Mouse (Mus musculus) heart, adult 2 months (tissue): ENCODE measurements at regions not wholly inside any gene's neighbourhood (a gene's known extent, or its start where the extent isn't known, plus 50 kb on each side); places are given as distances from the start of the nearest gene placed in this dataset.

Experiments used
- CTCF ChIP-seq: fragments of 200-600 bp; IDR thresholded peaks from 2 replicates; pipeline ENCODE4 v1.8.1; 2022; ENCODE audit warnings: antibody characterized with exemption, mild to moderate bottlenecking, moderate library complexity
- EP300 ChIP-seq: fragments of 200-500 bp; IDR thresholded peaks from 2 replicates; pipeline ENCODE4 v1.6.1; 2011; ENCODE audit warnings: low read depth, low read length, control low read depth; ENCODE audit not compliant: insufficient read depth
- POLR2A ChIP-seq: fragments of 200-500 bp; IDR thresholded peaks from 2 replicates; pipeline ENCODE4 v1.6.1; 2011; ENCODE audit warnings: mild to moderate bottlenecking, low read depth, low read length, control low read depth; ENCODE audit not compliant: insufficient read depth

- TF ChIP-seq CTCF: no peak
- TF ChIP-seq EP300: no peak
- no peak for TF ChIP-seq POLR2A
These were observed 220.8 kb upstream of the 1700056E22Rik start for GRCm38 (mm10) chr1:184254951-184255350.
